Mouse (Mus musculus) CH12.LX (cell line): ENCODE results near the gene Pomt2. TPM values are rescaled to one million over a fixed set of nuclear protein-coding genes. Genes with fewer than 3 reads are reported as not detected.

Experiments used
- DNase-seq: peaks from one replicate; pipeline ENCODE4 v3.0.0-alpha.2; 2013; ENCODE audit errors: extremely low read depth
- H3K27ac ChIP-seq: 2 replicates; pipeline ENCODE4 v1.5.1; 2012; ENCODE audit warnings: low read depth, mild to moderate bottlenecking, control low read depth, moderate library complexity; ENCODE audit not compliant: insufficient read depth
- H3K27me3 ChIP-seq: replicated peaks from 2 replicates; pipeline ENCODE3; 2012; ENCODE audit warnings: inconsistent platforms
- H3K36me3 ChIP-seq, 2 experiments: replicated peaks in 1 of 2; 2 replicates each; pipeline versions ENCODE3 to v1.6.1; 2012; ENCODE audit warnings: inconsistent platforms in 1 of 2, low read length in 1 of 2, mild to moderate bottlenecking in 1 of 2, mixed read lengths in 1 of 2, moderate library complexity in 1 of 2; ENCODE audit not compliant: control insufficient read depth in 1 of 2, insufficient read depth in 1 of 2
- H3K4me1 ChIP-seq, 2 experiments: 2 replicates each; pipeline ENCODE4 v1.6.1; 2012; ENCODE audit warnings: inconsistent platforms in 1 of 2, moderate library complexity in 1 of 2; ENCODE audit not compliant: insufficient read depth in 2 of 2, control insufficient read depth in 1 of 2
- H3K4me2 ChIP-seq: 2 replicates; pipeline ENCODE4 v1.6.1; 2012; ENCODE audit warnings: low read depth, mild to moderate bottlenecking, control low read depth; ENCODE audit not compliant: poor library complexity, insufficient read depth, severe bottlenecking
- H3K4me3 ChIP-seq, 3 experiments: fragments of 150-350 bp in 1 of 3; sonication (generic) in 1 of 3; replicated peaks in 1 of 3; 2 replicates each; pipeline versions ENCODE3 to v1.5.1; 2011 to 2012; ENCODE audit warnings: low read depth in 2 of 3, low read length in 2 of 3, mild to moderate bottlenecking in 2 of 3, moderate library complexity in 2 of 3, control low read depth in 1 of 3, improper control_type of control experiment in 1 of 3, inconsistent platforms in 1 of 3, mixed read lengths in 1 of 3; ENCODE audit not compliant: poor library complexity in 1 of 3
- H3K79me2 ChIP-seq: replicated peaks from 2 replicates; pipeline ENCODE4 v1.6.1; 2012; ENCODE audit warnings: mild to moderate bottlenecking, moderate library complexity; ENCODE audit not compliant: control insufficient read depth, poor library complexity, insufficient read depth, severe bottlenecking; ENCODE audit errors: extremely low read depth
- H3K9ac ChIP-seq: 2 replicates; pipeline ENCODE4 v1.6.1; 2012; ENCODE audit warnings: low read depth, mild to moderate bottlenecking, control low read depth, moderate library complexity; ENCODE audit not compliant: insufficient read depth
- H3K9me3 ChIP-seq: replicated peaks from 2 replicates; pipeline ENCODE3; 2012; ENCODE audit warnings: low read length, inconsistent platforms, mixed read lengths
- BHLHE40 ChIP-seq: IDR thresholded peaks from 2 replicates; pipeline ENCODE4 v1.6.1; 2011; ENCODE audit warnings: mild to moderate bottlenecking, low read depth, low read length, improper control_type of control experiment
- CHD2 ChIP-seq: IDR thresholded peaks from 2 replicates; pipeline ENCODE4 v1.6.1; 2011; ENCODE audit warnings: low read length, improper control_type of control experiment
- EP300 ChIP-seq: IDR thresholded peaks from 2 replicates; pipeline ENCODE4 v1.6.1; 2011; ENCODE audit warnings: low read length, improper control_type of control experiment
- IRF4 ChIP-seq: IDR thresholded peaks from 2 replicates; pipeline ENCODE4 v1.6.1; 2014; ENCODE audit warnings: low read depth, mild to moderate bottlenecking, inconsistent platforms, low read length, improper control_type of control experiment
- JUN ChIP-seq: IDR thresholded peaks from 2 replicates; pipeline ENCODE4 v1.6.1; 2011; ENCODE audit warnings: low read depth, mild to moderate bottlenecking, low read length, improper control_type of control experiment, moderate library complexity; ENCODE audit not compliant: insufficient read depth
- MAZ ChIP-seq: IDR thresholded peaks from 2 replicates; pipeline ENCODE4 v1.6.1; 2012; ENCODE audit warnings: low read depth, mild to moderate bottlenecking, inconsistent platforms, low read length, improper control_type of control experiment, moderate library complexity
- MEF2A ChIP-seq: IDR thresholded peaks from 2 replicates; pipeline ENCODE4 v1.6.1; 2014; ENCODE audit warnings: low read depth, mild to moderate bottlenecking, inconsistent platforms, low read length, improper control_type of control experiment, borderline replicate concordance
- NELFE ChIP-seq: IDR thresholded peaks from 2 replicates; pipeline ENCODE4 v1.6.1; 2011; ENCODE audit warnings: low read depth, low read length, improper control_type of control experiment
- POLR2A ChIP-seq: IDR thresholded peaks from 2 replicates; pipeline ENCODE4 v1.6.1; 2011; ENCODE audit warnings: low read depth, mild to moderate bottlenecking, improper control_type of control experiment, low read length
- POLR2AphosphoS2 ChIP-seq: IDR thresholded peaks from 2 replicates; pipeline ENCODE4 v1.6.1; 2011; ENCODE audit warnings: low read depth, low read length, improper control_type of control experiment
- USF2 ChIP-seq: conservative IDR thresholded peaks from 2 replicates; pipeline ENCODE4 v1.6.1; 2011; ENCODE audit warnings: low read depth, low read length, improper control_type of control experiment
- ZKSCAN1 ChIP-seq: IDR thresholded peaks from 2 replicates; pipeline ENCODE4 v1.6.1; 2012; ENCODE audit warnings: low read depth, inconsistent platforms, low read length, improper control_type of control experiment, borderline replicate concordance
- ZMIZ1 ChIP-seq: IDR thresholded peaks from 2 replicates; pipeline ENCODE4 v1.6.1; 2012; ENCODE audit warnings: low read depth, mild to moderate bottlenecking, inconsistent platforms, low read length, improper control_type of control experiment
- dilution Hi-C: fragments of 300-500 bp; cut with MboI; formaldehyde crosslinking; loops from 2 replicates; pipeline ENCODE4 v1.14.3; 2020; ENCODE audit warnings: low sequenced_read_pairs; ENCODE audit not compliant: extremely low pct_unique_long_range_greater_than_20kb, extremely low pct_ligation_motif_present
- in situ Hi-C: fragments of 300-500 bp; cut with MboI; formaldehyde crosslinking; loops from 3 replicates; pipeline ENCODE4 v1.14.3; 2019; ENCODE audit warnings: low sequenced_read_pairs, low pct_ligation_motif_present, low pct_unique_long_range_greater_than_20kb, mixed read lengths
- polyA plus RNA-seq: library from polyadenylated mRNA; unstranded; fragments of >175 nt; gene quantifications from 2 replicates; pipeline ENCODE4 v1.2.1, GENCODE M21; 2012; ENCODE audit warnings: low read depth; ENCODE audit not compliant: insufficient read length
- total RNA-seq, 2 experiments: library from RNA; depleted of rRNA; stranded (reverse); fragments of 300-350 nt in 1 of 2; fragments of >200 nt in 1 of 2; gene quantifications; 2 replicates each; pipeline ENCODE4 v1.2.3; 2012 to 2014

The Pomt2 gene
- total and polyA plus RNA-seq, 3 experiments, result 11.6 to 12.8 (median 11.7) TPM

- in situ Hi-C loops, result no loop called here
Measured at GRCm38 (mm10) chr12:87193008-87193407, 45.2 kb upstream of the Pomt2 start.

GRCm38 (mm10) chr12:87177631-87178030 is 29.9 kb upstream of the Pomt2 start:
- Histone ChIP-seq H3K9me3 (no peaks in the 10 kb centered on the region), H3K27ac (no peak overlapping the region), H3K36me3 (peaks cover 67 to 88% of the 10 kb centered on the region in 2 experiments), H3K4me3 (no peak overlapping the region), H3K4me1 (peaks cover 0 to 6% of the 10 kb centered on the region in 2 experiments; a peak in 2 of 4 replicates), H3K9ac (no peak overlapping the region), H3K27me3 (no peaks in the 10 kb centered on the region), H3K79me2 (peaks cover 26% of the 10 kb centered on the region), H3K4me2 (no peak overlapping the region)
- no peak for DNase-seq
- in situ Hi-C loops (no loop called here), dilution Hi-C loops (no loop called here)
- TF ChIP-seq MAZ (no peak), CHD2 (no peak), MEF2A (no peak), NELFE (no peak), EP300 (no peak)

More at GRCm38 (mm10) chr12:87193008-87193407, 45.2 kb upstream of the Pomt2 start:
- Histone ChIP-seq H3K4me2 (peak overlapping the region; percentile 83), H3K27ac (0 out of 2 replicates have a peak overlapping the region, but pooled peaks have one; percentile 15), H3K4me3 (no peak overlapping the region), H3K9ac (peak overlapping the region; percentile 50), H3K27me3 (no peaks in the 10 kb centered on the region), H3K9me3 (no peaks in the 10 kb centered on the region)
- no peak for DNase-seq
- peak; percentile 23; the same call in 1 of the 2 replicates for TF ChIP-seq EP300
- no peak for TF ChIP-seq BHLHE40
- TF ChIP-seq ZKSCAN1, result no peak
- TF ChIP-seq JUN, result no peak
- TF ChIP-seq, all 38 proteins: peak for 1
- dilution Hi-C loops, result no loop called here
- H3K79me2 ChIP-seq, result peaks cover 78% of the 10 kb centered on the region
- peaks cover 11 to 42% of the 10 kb centered on the region in 2 experiments for H3K36me3 ChIP-seq
- H3K4me1 ChIP-seq, result peaks cover 11 to 47% of the 10 kb centered on the region in 2 experiments; a peak in 3 of 4 replicates

GRCm38 (mm10) chr12:87175194-87175946 is 27.6 kb upstream of the Pomt2 start:
- TF ChIP-seq POLR2AphosphoS2 (no peak), USF2 (no peak), POLR2A (no peak), ZMIZ1 (no peak), EP300 (no peak), IRF4 (no peak)
- peaks cover 0 to 6% of the 10 kb centered on the region in 2 experiments; a peak in 2 of 4 replicates for H3K4me1 ChIP-seq
- no peaks in the 10 kb centered on the region for H3K9me3 ChIP-seq
- H3K27me3 ChIP-seq, result no peaks in the 10 kb centered on the region
- dilution Hi-C loops, result no loop called here
- no peak for DNase-seq
- peaks cover 12% of the 10 kb centered on the region; the same call in 1 of the 2 replicates for H3K79me2 ChIP-seq
- no peak overlapping the region for H3K4me3 ChIP-seq
- peaks cover 79 to 97% of the 10 kb centered on the region in 2 experiments for H3K36me3 ChIP-seq
- no peak overlapping the region for H3K4me2 ChIP-seq
- in situ Hi-C loops, result no loop called here
- no peak overlapping the region for H3K27ac ChIP-seq
- no peak overlapping the region for H3K9ac ChIP-seq
